Mouse (Mus musculus): Measurements from ENCODE around the gene Meis2. TPM values are rescaled to one million over a fixed set of nuclear protein-coding genes. Genes with fewer than 3 reads are reported as not detected.

The Meis2 gene
- total RNA-seq, 2 experiments from 2014 or later, result 22.4 to 27.5 TPM

- intact Hi-C loops (cut with DNase I), result no loop called here
- DNase-seq, result no peak
Measured at GRCm38 (mm10) chr2:115875802-115876531, 189.7 kb downstream of the Meis2 start.

DNA sequence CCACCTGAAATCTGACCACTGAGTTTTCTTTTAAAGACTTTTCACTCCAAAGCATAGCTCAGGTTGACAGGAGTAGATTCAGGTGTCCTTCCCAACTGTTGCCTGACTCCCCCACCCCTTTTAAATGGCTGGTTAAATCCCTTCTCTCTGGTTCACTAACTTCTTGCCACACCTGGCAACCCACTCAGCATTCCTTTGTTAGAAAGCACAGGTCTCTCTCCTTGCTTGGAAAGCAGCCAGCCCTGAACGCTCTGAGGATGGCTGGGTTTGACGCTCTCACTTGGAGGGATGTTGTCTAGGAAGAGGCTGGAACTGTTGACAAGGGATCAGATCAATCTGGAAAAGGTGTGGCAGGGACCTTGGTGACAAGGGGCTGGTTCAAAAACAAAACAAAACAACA lies 192.8 kb downstream of the Meis2 start:
- intact Hi-C loops (cut with DNase I), result no loop called here
- DNase-seq, result no peak

DNA sequence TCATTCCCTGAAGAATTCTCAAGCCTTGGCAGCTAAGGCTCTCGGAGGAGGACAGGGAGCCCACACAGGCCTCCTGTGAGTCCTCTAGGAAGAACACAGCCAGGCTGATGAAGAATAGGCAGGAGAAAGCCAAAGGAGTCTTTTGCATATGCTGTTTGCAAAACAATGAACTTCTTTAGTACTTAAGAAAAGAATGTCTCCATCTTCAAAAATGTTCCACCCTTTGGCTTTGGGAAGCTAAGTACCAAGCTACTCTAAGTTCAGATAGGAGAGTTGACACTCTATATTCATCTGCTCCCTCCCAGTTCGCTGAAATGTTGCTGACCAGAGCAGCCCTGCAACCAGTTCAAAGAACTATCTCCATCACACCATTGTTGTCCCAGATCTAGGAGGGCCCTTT lies 195.7 kb downstream of the Meis2 start:
- intact Hi-C loops (cut with DNase I), result no loop called here

GRCm38 (mm10) chr2:115860600-115861347 lies 204.9 kb downstream of the Meis2 start:
- peak; percentile 52 to 56 for DNase-seq
- intact Hi-C loops (cut with DNase I), result no loop called here

More for the DNA sequence above, 195.7 kb downstream of the Meis2 start:
- no peak for DNase-seq

DNA sequence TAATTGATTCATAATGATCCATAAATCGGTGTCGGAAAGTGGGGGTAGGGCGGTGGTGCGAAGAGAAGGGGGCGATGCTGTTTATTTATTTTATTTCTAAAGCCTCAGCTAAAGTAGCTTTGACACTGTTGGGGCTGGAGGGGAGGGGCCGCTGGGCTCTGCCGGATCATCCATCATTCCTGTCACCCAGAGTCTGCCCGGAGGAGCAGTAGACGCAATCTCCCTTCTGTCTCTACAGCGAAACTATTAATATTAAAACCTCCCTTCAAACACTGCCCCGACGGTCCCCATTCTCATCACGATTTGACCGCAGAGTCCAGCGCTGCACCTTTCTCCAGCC lies 205.5 kb downstream of the Meis2 start:
- intact Hi-C loops (cut with DNase I), result no loop called here
- peak in 1 of 2 experiments; percentile 15 for DNase-seq

DNA sequence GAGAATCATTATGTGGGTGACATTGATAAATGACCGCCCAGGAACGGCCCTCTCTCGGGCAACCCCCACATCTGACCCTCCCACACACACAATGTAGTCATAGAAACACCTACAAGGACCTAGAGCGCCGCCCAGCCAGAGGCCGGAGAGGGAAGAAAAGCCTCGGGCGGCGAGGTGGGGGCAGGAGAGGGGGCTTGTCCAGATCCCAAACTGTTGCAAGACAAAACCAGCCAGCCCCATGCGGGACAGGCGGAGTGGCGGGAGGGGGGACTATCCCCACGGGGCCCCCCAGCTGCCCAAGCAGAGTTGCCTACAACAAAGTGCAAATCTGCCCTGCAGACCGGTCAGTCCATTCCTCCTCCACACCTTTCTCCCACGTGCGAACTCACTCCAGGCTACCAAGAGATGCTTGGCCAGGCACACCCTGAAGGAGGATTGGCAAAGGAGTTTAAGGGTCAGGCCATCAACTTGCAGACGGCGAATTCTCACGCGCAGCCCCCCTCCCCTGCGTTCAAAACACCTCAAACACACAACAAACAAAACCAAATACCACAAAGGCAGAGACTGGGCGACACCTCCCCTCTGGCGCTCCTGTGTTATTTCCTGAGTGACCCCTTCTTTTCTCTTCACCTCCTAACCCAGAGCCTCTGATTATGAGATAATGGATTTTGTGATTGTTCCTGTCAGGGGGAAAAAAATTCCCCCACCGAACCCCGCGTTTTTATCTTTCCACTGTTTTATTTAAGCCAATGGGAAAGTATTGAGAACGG lies 206.1 kb downstream of the Meis2 start:
- intact Hi-C loops (cut with DNase I), result loop anchor here (5.0 to 10.0 kb wide), 3 partner anchors 245 to 1235 kb away; no protein-coding TSS in a partner anchor

DNA sequence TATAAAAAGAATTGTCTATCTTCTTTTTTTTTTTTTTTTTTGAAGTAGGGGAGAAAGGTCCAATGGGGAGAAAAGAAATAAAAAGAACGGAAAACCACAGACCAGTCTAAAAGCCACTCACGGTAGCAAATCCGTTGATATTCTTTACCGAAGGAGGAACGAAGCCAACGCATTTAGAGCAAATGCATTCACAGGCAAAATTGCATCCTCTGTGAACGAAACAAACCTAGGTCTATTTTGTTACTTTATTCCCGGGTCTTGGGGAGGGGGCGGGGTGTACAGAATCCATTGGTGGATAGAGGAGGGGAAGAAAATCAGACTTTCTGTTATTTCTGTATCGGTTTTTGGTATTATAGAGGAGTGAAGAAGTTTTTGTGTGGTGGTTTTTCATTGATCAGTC lies 206.7 kb downstream of the Meis2 start:
- intact Hi-C loops (cut with DNase I), result loop anchor here (5.0 to 10.0 kb wide), 3 partner anchors 246 to 1234 kb away; no protein-coding TSS in a partner anchor
- DNase-seq, result no peak

More for the DNA sequence above, 206.1 kb downstream of the Meis2 start:
- DNase-seq, result peak in 1 of 2 experiments; percentile 42

DNA sequence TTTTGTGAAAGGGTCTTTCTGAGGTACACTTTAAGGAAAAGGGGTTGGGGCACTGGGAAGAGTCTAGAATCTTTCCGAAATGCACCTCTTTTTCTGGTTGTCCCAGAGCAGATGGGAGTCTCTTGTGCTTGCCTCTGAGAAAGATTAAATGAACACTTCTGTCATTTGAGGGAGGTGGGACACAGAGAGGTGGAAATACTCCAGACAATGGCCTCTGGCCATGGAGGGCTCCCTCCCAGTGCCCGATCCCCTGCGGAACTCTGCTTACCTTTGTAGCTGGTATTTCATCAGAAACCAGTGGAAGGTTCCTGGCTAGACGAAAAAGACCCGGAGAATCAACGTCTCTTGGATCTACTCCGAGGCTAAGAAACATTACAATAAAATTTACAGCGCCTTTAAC lies 207.4 kb downstream of the Meis2 start:
- intact Hi-C loops (cut with DNase I), result loop anchor here (5.0 to 10.0 kb wide), 3 partner anchors 247 to 1233 kb away; no protein-coding TSS in a partner anchor
- no peak for DNase-seq

DNA sequence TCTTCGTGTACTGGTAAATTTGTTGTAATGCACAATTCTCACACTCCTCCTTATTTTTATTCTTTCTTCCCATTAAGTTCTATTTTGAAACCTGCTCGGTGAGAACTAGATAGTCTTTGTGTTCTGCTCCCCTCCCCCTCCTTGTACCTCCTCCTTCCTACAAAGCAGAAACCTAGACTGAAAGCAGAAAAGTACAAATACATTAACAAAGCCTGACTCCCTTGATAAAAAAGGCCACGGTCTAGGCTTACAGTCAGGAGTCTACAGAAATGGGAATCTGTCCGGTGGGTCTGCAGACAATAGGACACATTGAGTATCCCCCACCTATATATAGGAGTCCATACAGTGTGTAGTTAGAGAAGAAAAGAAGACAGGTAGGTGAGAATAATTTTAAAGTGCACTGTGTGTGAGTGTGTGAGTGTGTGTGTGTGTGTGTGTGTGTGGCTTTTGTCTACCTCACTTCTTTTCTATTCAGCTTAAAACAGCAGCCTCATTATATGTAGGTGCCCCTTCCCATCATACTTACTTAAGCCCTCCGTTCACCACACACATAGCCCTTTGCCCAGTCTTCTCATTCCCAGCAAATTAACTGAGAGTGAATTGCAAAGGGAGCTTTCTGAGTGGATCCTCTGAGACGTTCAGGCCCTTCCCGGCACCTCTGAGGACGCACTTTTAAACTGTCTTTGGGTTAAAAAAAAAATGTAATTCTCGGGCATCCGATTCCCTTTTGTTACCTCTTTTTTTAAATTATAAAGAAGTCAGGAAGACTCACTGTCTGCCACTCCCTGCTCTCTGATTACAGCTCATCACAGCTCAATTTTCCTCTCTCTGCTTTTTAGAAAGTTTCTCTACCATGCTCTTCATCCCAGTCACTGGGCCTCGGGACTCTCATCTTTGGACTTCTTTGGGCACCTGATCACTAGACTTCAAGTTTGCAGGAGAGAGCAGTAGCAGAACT lies 208.2 kb downstream of the Meis2 start:
- peak in 1 of 2 experiments; percentile 12 for DNase-seq
- intact Hi-C loops (cut with DNase I), result loop anchor here (5.0 to 10.0 kb wide), 3 partner anchors 247 to 1233 kb away; no protein-coding TSS in a partner anchor

DNA sequence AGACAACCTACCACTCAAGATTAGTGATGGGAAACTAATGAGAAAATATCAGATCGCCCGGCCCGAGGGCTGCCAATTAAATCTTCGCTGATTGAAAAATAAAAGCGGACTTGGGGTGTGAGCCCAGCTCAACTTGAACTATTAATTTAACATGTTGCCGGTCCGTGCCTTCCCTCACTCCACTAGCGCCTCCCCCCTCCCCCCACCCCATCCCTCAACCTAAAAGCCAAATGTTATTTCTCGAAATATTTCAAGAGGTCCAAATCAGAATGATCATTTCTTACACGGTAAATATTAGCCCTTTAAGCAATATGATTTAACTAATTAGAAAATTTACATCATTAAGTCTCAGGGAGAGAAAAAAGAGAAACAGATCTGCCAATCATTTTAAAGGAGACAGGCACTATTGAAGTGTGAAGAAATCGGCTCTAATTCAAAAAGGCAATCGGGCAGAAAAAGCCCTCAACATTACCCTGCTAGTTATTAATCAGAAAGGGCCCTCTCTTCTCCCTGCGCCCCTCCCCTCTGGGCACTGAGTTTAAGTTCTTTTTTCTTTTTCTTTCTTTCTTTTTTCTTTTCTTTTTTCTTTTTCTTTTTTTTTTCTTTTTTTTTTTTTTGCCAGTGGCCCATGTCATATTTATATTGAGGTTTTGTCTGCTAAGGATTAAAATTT lies 209.1 kb downstream of the Meis2 start:
- peak in 1 of 2 experiments; percentile 11 for DNase-seq
- intact Hi-C loops (cut with DNase I), result loop anchor here (1.0 to 10.0 kb wide), 4 partner anchors 215 to 1232 kb away; no protein-coding TSS in a partner anchor

DNA sequence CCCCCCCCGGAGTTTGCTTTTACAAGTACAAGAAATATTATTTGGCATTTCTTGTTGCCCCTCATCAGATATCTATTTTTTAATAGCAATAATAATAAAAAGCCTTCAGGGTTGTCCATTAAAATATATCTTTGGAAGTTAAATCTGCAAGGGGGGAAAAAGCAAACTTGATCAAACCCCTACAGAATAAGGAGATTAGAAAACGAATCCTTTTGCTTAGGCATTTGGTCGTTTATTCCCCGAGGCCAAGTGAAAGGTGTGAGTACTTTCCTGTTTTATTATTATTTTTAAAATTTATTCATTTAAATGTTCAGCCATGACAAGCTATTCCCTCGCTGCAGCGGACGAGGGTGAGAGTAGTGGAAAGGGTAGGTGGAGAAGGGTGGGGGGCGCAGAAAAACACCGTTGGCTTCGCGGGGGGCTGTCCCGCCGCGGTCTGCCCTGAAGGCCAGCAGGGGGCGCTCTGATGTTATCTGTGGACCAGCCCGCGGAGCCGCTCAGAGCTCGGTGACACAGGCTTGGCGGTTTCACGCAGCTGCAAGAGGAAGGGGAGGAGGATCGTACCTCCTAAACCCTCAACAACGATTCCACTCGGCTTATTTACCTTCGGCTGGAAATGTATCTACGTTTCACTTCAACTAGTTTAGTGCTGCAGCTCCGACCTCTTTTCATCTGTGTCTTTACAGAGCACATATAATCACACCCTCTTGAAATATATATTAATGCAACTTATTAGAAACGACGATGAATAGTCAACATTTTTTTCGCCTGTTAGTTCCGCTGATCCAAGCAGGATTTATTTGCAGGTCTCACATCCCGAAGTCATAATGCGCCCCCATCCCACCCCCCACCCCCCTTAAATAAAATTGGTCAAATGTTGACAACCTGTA lies 209.9 kb downstream of the Meis2 start:
- intact Hi-C loops (cut with DNase I), result loop anchor here (1.0 to 10.0 kb wide), 5 partner anchors 216 to 1595 kb away; no protein-coding TSS in a partner anchor
- DNase-seq, result peak; percentile 88 to 92

GRCm38 (mm10) chr2:115854828-115855311 lies 210.8 kb downstream of the Meis2 start:
- DNase-seq, result peak in 1 of 2 experiments; percentile 18
- intact Hi-C loops (cut with DNase I), result loop anchor here (2.0 to 10.0 kb wide), 5 partner anchors 250 to 1594 kb away; no protein-coding TSS in a partner anchor

GRCm38 (mm10) chr2:115854007-115854827 lies 211.4 kb downstream of the Meis2 start:
- intact Hi-C loops (cut with DNase I), result loop anchor here (2.0 to 10.0 kb wide), 4 partner anchors 251 to 1593 kb away; no protein-coding TSS in a partner anchor
- no peak for DNase-seq

DNA sequence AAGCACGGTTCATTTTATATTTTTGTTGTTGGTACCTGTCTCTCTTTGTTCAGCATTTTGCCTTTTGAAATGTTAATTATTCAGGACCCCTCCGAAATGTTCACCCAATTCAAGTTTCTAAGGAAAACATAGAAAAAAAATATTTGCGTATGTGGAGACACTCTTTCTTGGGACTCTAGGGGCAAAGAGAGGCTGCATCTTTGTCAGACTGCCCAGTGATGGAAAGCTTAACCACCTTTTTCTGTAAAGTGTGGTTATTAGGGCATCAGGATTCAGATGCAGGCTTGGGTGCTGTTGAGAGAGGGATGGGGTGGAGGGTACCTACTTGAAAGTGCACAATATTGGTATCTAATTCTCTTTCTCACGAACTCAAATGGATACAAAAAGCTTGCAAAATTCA lies 212.4 kb downstream of the Meis2 start:
- intact Hi-C loops (cut with DNase I), result loop anchor here (5.0 to 10.0 kb wide), 3 partner anchors 252 to 1228 kb away; no protein-coding TSS in a partner anchor
- no peak for DNase-seq

- intact Hi-C loops (cut with DNase I), result loop anchor here (5.0 to 10.0 kb wide), 3 partner anchors 252 to 1228 kb away; no protein-coding TSS in a partner anchor
- DNase-seq, result peak; percentile 68 to 72
Measured at GRCm38 (mm10) chr2:115852615-115853014, 213.0 kb downstream of the Meis2 start.

GRCm38 (mm10) chr2:115852109-115852508 lies 213.5 kb downstream of the Meis2 start:
- DNase-seq, result no peak
- intact Hi-C loops (cut with DNase I), result loop anchor here (5.0 to 10.0 kb wide), 3 partner anchors 253 to 1227 kb away; no protein-coding TSS in a partner anchor

Measured in heart, postnatal 10 days (tissue).